Comparison of ENCODE assay signal across 9 mouse cellular contexts in the genomic region with DNA sequence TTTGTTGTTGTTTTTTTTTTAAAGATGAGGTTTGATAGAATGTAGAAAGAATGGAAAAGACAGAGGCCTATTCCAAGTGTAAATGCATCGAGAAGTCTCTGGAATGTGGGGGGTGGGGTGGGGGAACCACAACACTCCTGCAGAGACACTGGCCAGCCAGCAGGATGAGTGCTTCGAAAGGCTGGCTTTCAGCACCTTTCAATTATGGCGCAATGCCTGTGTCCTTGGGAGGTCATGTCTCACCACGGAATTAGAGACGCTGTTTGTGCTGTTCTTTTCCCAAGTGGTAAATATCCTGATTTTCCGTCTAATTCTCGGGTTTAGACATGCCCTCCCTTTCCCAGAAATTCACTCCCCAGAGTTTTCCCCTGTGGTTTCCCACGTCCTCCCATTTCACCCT. TPM values are rescaled to one million over a fixed set of nuclear protein-coding genes. Genes with fewer than 3 reads are reported as not detected.
DNase-seq lines count a peak whose midpoint lies in the region; ATAC-seq and TF ChIP-seq lines count a peak whose summit lies in the region.
"Had no signal": no experiment of that assay in that cellular context is flagged by ENCODE, and none has a peak within 500 bp of the region (broad histone marks: within the 10 kb centered on the region; RNA-seq: fewer than 3 reads in every experiment).

No protein-coding gene starts in this region.

- TF ChIP-seq POLR2A in ES-Bruce4 (IDR thresholded peaks at IDR 0.05; ENCODE audit: insufficient read depth, low read length) = no peak

- H3K4me1 ChIP-seq in ES-Bruce4 (ENCODE audit: control insufficient read depth, insufficient read depth, low read length) = peaks cover 2% of the 10 kb centered on the region

- no peak for TF ChIP-seq CTCF in ES-Bruce4 (IDR thresholded peaks at IDR 0.05; ENCODE audit: low read depth, low read length)

- TF ChIP-seq EP300 in ES-Bruce4 (IDR thresholded peaks at IDR 0.05; ENCODE audit: insufficient read depth, low read depth, low read length) = no peak

- H3K27me3 ChIP-seq in ES-Bruce4 (ENCODE audit: control insufficient read depth, insufficient read depth, low read length, poor library complexity, severe bottlenecking) = no peaks in the 10 kb centered on the region

- no peak overlapping the region for H3K4me3 ChIP-seq in ES-Bruce4 (ENCODE audit: low read depth, low read length)

- no peaks in the 10 kb centered on the region for H3K9me3 ChIP-seq in ES-Bruce4 (replicated peaks; ENCODE audit: control insufficient read depth, insufficient read depth, low read length, poor library complexity, severe bottlenecking)

- H3K27ac ChIP-seq in ES-Bruce4 (ENCODE audit: insufficient read depth, low read length) = no peak overlapping the region

- peak; percentile 94 for DNase-seq in NIH3T3 (ENCODE audit: low read depth)
- DNase-seq in heart, adult 18-20 months = peak; percentile 87 to 89
- DNase-seq in kidney, postnatal 4 days = peak; percentile 65 to 77
- no peak for DNase-seq in thymus, postnatal 0 days (ENCODE audit: low spot score)
- no peak for DNase-seq in right cerebral cortex, postnatal 10 days (ENCODE audit: low spot score in 2 of 2)
- DNase-seq in layer of hippocampus, adult 18-20 months (ENCODE audit: low spot score in 2 of 2) = no peak

- no peak for ATAC-seq in megakaryocyte, adult 5-6 weeks (ENCODE audit: poor library complexity, severe bottlenecking)

- H3K36me3 ChIP-seq in ES-Bruce4 (ENCODE audit: control insufficient read depth, insufficient read depth, low read length, poor library complexity, severe bottlenecking) = no peaks in the 10 kb centered on the region

- peak overlapping the region; percentile 18; the same call in 1 of the 2 replicates for H3K9ac ChIP-seq in ES-Bruce4 (ENCODE audit: low read depth, poor library complexity, severe bottlenecking)

RNA-seq across cellular contexts. Expression of gene Hint1, which starts 16.5 kb away (rescaled TPM):
- 321 and 324 TPM in 2 replicates for polyA plus RNA-seq in ES-Bruce4 (2011; ENCODE audit: insufficient read depth, insufficient read length, low read depth, missing spikeins)
- 100 to 1,000 TPM; 303 to 309 TPM for total RNA-seq in heart, adult 18-20 months (2021)
- 767 and 806 TPM in 2 replicates for polyA plus RNA-seq in thymus, postnatal 0 days (2015; fragmentation: Nextera tagmentation; extraction: Ambion mirVana)
- 370 and 459 TPM in 2 replicates for total RNA-seq in megakaryocyte, adult 5-6 weeks (2015)
- 411 and 450 TPM in 2 replicates for total RNA-seq in megakaryocyte, adult 5-6 weeks (2017)
- 100 to 1,000 TPM; 265 to 272 TPM for total RNA-seq in layer of hippocampus, adult 18-20 months (2021)

RNA-seq across cellular contexts. Expression of gene Gpx3, which starts 19.6 kb away (rescaled TPM):
- 50.8 and 52.4 TPM in 2 replicates for polyA plus RNA-seq in ES-Bruce4 (2011; ENCODE audit: insufficient read depth, insufficient read length, low read depth, missing spikeins)
- total RNA-seq in heart, adult 18-20 months (2021) = 100 to 1,000 TPM; 206 to 329 TPM
- 17.0 and 20.4 TPM in 2 replicates for polyA plus RNA-seq in thymus, postnatal 0 days (2015; fragmentation: Nextera tagmentation; extraction: Ambion mirVana)
- 52.7 and 58.3 TPM in 2 replicates for total RNA-seq in megakaryocyte, adult 5-6 weeks (2015)
- 1.8 and 6.0 TPM in 2 replicates for total RNA-seq in megakaryocyte, adult 5-6 weeks (2017)
- 1 to 10 TPM; 4.7 to 5.8 TPM for total RNA-seq in layer of hippocampus, adult 18-20 months (2021)
- total RNA-seq: hematopoietic stem cell, adult 5-6 weeks had no signal

RNA-seq across cellular contexts. Expression of gene Lyrm7, which starts 22.0 kb away (rescaled TPM):
- polyA plus RNA-seq in ES-Bruce4 (2011; ENCODE audit: insufficient read depth, insufficient read length, low read depth, missing spikeins) = 26.3 and 33.2 TPM in 2 replicates
- total RNA-seq in heart, adult 18-20 months (2021) = 10 to 100 TPM; 30.9 to 34.4 TPM
- polyA plus RNA-seq in thymus, postnatal 0 days (2015; fragmentation: Nextera tagmentation; extraction: Ambion mirVana) = 18.5 and 23.7 TPM in 2 replicates
- 0.85 and 6.1 TPM in 2 replicates for total RNA-seq in megakaryocyte, adult 5-6 weeks (2015)
- total RNA-seq in megakaryocyte, adult 5-6 weeks (2017) = 5.3 and 14.8 TPM in 2 replicates
- 10 to 100 TPM; 29.5 to 35.5 TPM for total RNA-seq in layer of hippocampus, adult 18-20 months (2021)

Comparison
In these comparisons a context has a peak if more than half of its experiments do, and no peak if none do; other contexts are left out.
1. DNase-seq: peak in NIH3T3 (single experiment), heart, adult 18-20 months (2 of 2) and kidney, postnatal 4 days (2 of 2); none in thymus, postnatal 0 days (single experiment), right cerebral cortex, postnatal 10 days (0 of 2) and layer of hippocampus, adult 18-20 months (0 of 2).